Mouse (Mus musculus): ENCODE measurements around the gene Rfx6. TPM values are rescaled to one million over a fixed set of nuclear protein-coding genes. Genes with fewer than 3 reads are reported as not detected.

The Rfx6 gene
- polyA plus RNA-seq, 1 experiment, result not detected

DNA sequence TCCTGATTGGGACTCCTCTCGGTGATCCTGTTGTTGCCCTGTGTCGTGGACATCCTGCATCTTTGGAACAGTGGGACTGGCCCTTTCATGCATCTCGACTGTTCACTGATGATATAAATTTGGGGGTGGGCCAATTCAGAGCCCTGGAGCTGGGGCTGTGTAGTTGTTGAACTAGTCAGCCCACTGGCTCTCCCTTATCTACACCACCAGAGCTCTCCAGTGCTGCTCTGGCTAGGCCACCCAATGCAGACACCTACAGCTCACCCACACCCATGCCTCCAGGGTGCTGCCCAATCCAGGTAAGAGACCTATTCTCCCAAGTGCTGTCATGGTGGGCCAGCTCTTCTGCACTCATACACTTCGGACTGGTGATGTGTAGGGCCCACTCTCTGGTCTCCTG lies 6.0 kb upstream of the Rfx6 start:
- no peak for TF ChIP-seq MYOD1 (IDR thresholded peaks at IDR 0.05; ENCODE audit: control insufficient read depth, insufficient read length, low read depth)
- no peak for TF ChIP-seq CTCF (IDR thresholded peaks at IDR 0.05; ENCODE audit: control insufficient read depth, insufficient read depth, insufficient read length)
- TF ChIP-seq MYOG (IDR thresholded peaks at IDR 0.05; ENCODE audit: control insufficient read depth, extremely low read depth, insufficient read length), result no peak
- no peak for TF ChIP-seq USF1 (IDR thresholded peaks at IDR 0.05; ENCODE audit: low read depth)
- Histone ChIP-seq H3K36me3 (ENCODE audit: control insufficient read depth, insufficient read depth) (no peaks in the 10 kb centered on the region), H3K4me3 (ENCODE audit: insufficient read depth, poor library complexity, severe bottlenecking) (no peak overlapping the region), H3K27me3 (ENCODE audit: control insufficient read depth, insufficient read depth, insufficient read length) (peaks cover 2% of the 10 kb centered on the region), H3ac (ENCODE audit: control insufficient read depth, insufficient read length, low read depth) (no peak overlapping the region), H3K79me3 (ENCODE audit: low read depth) (no peaks in the 10 kb centered on the region), H3K79me2 (ENCODE audit: control insufficient read depth, insufficient read depth) (no peaks in the 10 kb centered on the region)

DNA sequence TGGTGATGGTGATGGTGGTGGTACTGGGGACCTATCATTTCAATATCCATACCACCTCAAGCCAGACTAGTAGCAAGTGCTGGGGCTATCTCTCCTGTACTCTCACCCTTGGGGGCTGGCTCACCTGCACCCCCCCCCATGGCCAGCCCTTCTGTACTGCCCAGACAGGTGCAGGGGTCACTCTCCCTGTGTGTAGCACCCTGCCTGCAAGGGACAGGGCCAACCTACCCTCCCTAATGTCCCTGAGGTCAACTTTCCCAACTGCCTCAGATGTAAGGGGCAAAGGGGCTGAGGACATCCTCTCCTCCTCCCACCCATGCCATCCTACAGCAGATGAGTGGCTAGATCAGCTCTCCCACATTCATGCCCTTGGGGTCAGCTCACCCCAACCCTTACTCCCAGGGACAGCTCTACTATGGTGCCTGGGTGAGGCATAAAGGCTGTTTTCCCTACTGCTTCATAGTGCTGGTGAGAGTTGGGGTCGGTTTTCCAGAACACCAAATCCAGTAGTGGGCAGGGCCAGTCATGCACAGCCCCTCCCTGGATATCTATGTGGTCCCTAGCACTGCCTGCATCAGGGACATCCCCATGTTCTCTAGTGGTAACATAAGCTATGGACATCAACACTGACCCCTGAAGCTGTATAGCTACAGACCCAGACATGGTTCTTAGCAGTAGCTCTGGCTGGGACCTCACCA lies 5.3 kb upstream of the Rfx6 start:
- TF ChIP-seq USF1 (IDR thresholded peaks at IDR 0.05; ENCODE audit: low read depth) (no peak), FOSL1 (IDR thresholded peaks at IDR 0.05; ENCODE audit: insufficient read depth, low read length, poor library complexity, severe bottlenecking) (no peak), MAX (IDR thresholded peaks at IDR 0.05) (no peak), MYOD1 (IDR thresholded peaks at IDR 0.05; ENCODE audit: control insufficient read depth, insufficient read length, low read depth) (no peak), MYOG (IDR thresholded peaks at IDR 0.05; ENCODE audit: control insufficient read depth, extremely low read depth, insufficient read length) (no peak), CEBPB (IDR thresholded peaks at IDR 0.05; ENCODE audit: low read depth) (no peak), CTCF (IDR thresholded peaks at IDR 0.05; ENCODE audit: control insufficient read depth, insufficient read depth, insufficient read length) (no peak)
- H3K79me3 ChIP-seq (ENCODE audit: low read depth), result no peaks in the 10 kb centered on the region
- H3K27me3 ChIP-seq (ENCODE audit: control insufficient read depth, insufficient read depth, insufficient read length), result peaks cover 3% of the 10 kb centered on the region
- H3ac ChIP-seq (ENCODE audit: control insufficient read depth, insufficient read length, low read depth), result no peak overlapping the region
- no peak overlapping the region for H3K4me3 ChIP-seq (ENCODE audit: insufficient read depth, poor library complexity, severe bottlenecking)
- no peaks in the 10 kb centered on the region for H3K79me2 ChIP-seq (ENCODE audit: control insufficient read depth, insufficient read depth)
- no peaks in the 10 kb centered on the region for H3K36me3 ChIP-seq (ENCODE audit: control insufficient read depth, insufficient read depth)

DNA sequence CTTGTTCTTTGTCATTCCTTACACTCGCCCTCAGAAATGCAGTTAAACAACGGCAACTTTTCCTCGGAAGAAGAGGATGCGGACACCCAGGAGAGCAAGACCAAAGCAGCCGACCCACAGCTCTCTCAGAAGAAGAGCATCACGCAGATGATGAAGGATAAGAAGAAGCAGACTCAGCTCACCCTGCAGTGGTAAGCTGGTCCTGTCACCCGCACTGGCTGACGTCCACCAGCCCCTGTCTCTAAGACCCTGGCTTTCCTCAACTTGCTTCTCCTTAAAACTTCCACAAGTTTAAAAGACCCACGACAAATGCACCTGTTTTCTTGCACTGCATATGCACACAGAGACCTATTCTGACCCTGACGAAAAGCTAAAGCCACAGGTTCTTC lies 689 bp downstream of the Rfx6 start:
- no peaks in the 10 kb centered on the region for H3K79me2 ChIP-seq (ENCODE audit: control insufficient read depth, insufficient read depth)
- H3ac ChIP-seq (ENCODE audit: control insufficient read depth, insufficient read length, low read depth), result no peak overlapping the region
- no peak overlapping the region for H3K4me3 ChIP-seq (ENCODE audit: insufficient read depth, poor library complexity, severe bottlenecking)
- no peak for TF ChIP-seq CEBPB (IDR thresholded peaks at IDR 0.05; ENCODE audit: low read depth)
- TF ChIP-seq MYOD1 (IDR thresholded peaks at IDR 0.05; ENCODE audit: control insufficient read depth, insufficient read length, low read depth), result no peak
- TF ChIP-seq FOSL1 (IDR thresholded peaks at IDR 0.05; ENCODE audit: insufficient read depth, low read length, poor library complexity, severe bottlenecking), result no peak
- TF ChIP-seq USF1 (IDR thresholded peaks at IDR 0.05; ENCODE audit: low read depth), result no peak
- TF ChIP-seq MAX (IDR thresholded peaks at IDR 0.05), result no peak
- TF ChIP-seq CTCF (IDR thresholded peaks at IDR 0.05; ENCODE audit: control insufficient read depth, insufficient read depth, insufficient read length), result no peak
- TF ChIP-seq MYOG (IDR thresholded peaks at IDR 0.05; ENCODE audit: control insufficient read depth, extremely low read depth, insufficient read length), result no peak
- H3K79me3 ChIP-seq (ENCODE audit: low read depth), result no peaks in the 10 kb centered on the region
- no peaks in the 10 kb centered on the region for H3K36me3 ChIP-seq (ENCODE audit: control insufficient read depth, insufficient read depth)
- H3K27me3 ChIP-seq (ENCODE audit: control insufficient read depth, insufficient read depth, insufficient read length), result peaks cover 8% of the 10 kb centered on the region

DNA sequence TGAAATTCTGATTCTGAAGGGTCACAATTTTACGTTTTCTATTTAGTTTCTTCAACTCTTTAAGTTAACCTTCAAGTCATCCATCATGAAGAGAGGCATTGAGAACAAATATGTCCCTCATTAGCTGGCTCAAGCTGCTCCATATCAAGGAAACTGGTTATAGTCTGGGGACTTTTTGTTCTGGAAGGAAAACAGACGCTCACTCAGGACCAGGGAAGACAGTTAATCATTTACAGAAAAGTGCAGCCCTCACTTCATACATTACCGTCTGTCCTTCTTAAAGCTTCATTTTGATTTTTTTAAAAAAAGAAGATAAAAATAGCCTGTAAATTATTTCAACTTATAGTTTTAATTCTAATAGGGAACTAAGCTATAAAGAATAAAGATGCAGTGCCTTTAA lies 43.3 kb downstream of the Rfx6 start:
- Histone ChIP-seq H3K27me3 (ENCODE audit: control insufficient read depth, insufficient read depth, insufficient read length) (no peaks in the 10 kb centered on the region), H3K79me3 (ENCODE audit: low read depth) (no peaks in the 10 kb centered on the region), H3K36me3 (ENCODE audit: control insufficient read depth, insufficient read depth) (no peaks in the 10 kb centered on the region), H3ac (ENCODE audit: control insufficient read depth, insufficient read length, low read depth) (no peak overlapping the region), H3K4me3 (ENCODE audit: insufficient read depth, poor library complexity, severe bottlenecking) (no peak overlapping the region), H3K79me2 (ENCODE audit: control insufficient read depth, insufficient read depth) (no peaks in the 10 kb centered on the region)
- no peak for TF ChIP-seq MYOD1 (IDR thresholded peaks at IDR 0.05; ENCODE audit: control insufficient read depth, insufficient read length, low read depth)
- TF ChIP-seq CTCF (IDR thresholded peaks at IDR 0.05; ENCODE audit: control insufficient read depth, insufficient read depth, insufficient read length), result no peak
- no peak for TF ChIP-seq USF1 (IDR thresholded peaks at IDR 0.05; ENCODE audit: low read depth)
- no peak for TF ChIP-seq MAX (IDR thresholded peaks at IDR 0.05)
- TF ChIP-seq MYOG (IDR thresholded peaks at IDR 0.05; ENCODE audit: control insufficient read depth, extremely low read depth, insufficient read length), result no peak
- no peak for TF ChIP-seq CEBPB (IDR thresholded peaks at IDR 0.05; ENCODE audit: low read depth)
- TF ChIP-seq FOSL1 (IDR thresholded peaks at IDR 0.05; ENCODE audit: insufficient read depth, low read length, poor library complexity, severe bottlenecking), result no peak

DNA sequence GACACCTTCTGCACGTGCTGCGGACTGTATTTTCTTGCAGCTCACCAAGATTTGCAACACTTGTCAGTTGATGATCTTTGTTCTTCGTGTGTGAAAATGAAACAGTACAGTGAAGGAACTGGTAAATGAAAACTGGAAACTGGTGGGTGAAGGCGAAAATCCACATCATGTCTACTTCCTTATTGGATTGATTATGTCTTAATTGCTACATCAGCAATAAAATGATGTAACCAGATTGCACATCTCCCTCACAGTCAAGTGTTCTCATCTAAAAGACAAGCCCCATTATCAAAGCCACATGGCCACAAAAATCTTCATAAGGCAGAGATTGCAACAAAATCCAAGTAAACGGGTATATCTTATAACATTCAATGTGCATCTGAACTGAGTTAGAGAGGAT lies 83.9 kb downstream of the Rfx6 start:
- no peaks in the 10 kb centered on the region for H3K36me3 ChIP-seq (ENCODE audit: control insufficient read depth, insufficient read depth)
- H3K79me2 ChIP-seq (ENCODE audit: control insufficient read depth, insufficient read depth), result no peaks in the 10 kb centered on the region
- no peak for TF ChIP-seq FOSL1 (IDR thresholded peaks at IDR 0.05; ENCODE audit: insufficient read depth, low read length, poor library complexity, severe bottlenecking)
- TF ChIP-seq CTCF (IDR thresholded peaks at IDR 0.05; ENCODE audit: control insufficient read depth, insufficient read depth, insufficient read length), result no peak
- H3ac ChIP-seq (ENCODE audit: control insufficient read depth, insufficient read length, low read depth), result no peak overlapping the region
- no peak overlapping the region for H3K4me3 ChIP-seq (ENCODE audit: insufficient read depth, poor library complexity, severe bottlenecking)
- no peaks in the 10 kb centered on the region for H3K79me3 ChIP-seq (ENCODE audit: low read depth)
- no peaks in the 10 kb centered on the region for H3K27me3 ChIP-seq (ENCODE audit: control insufficient read depth, insufficient read depth, insufficient read length)

GRCm38 (mm10) chr10:51763241-51763640 lies 85.7 kb downstream of the Rfx6 start:
- H3ac ChIP-seq (ENCODE audit: control insufficient read depth, insufficient read length, low read depth), result no peak overlapping the region
- H3K79me2 ChIP-seq (ENCODE audit: control insufficient read depth, insufficient read depth), result no peaks in the 10 kb centered on the region
- no peaks in the 10 kb centered on the region for H3K79me3 ChIP-seq (ENCODE audit: low read depth)
- H3K4me3 ChIP-seq (ENCODE audit: insufficient read depth, poor library complexity, severe bottlenecking), result no peak overlapping the region
- no peaks in the 10 kb centered on the region for H3K27me3 ChIP-seq (ENCODE audit: control insufficient read depth, insufficient read depth, insufficient read length)
- TF ChIP-seq MYOG (IDR thresholded peaks at IDR 0.05; ENCODE audit: control insufficient read depth, extremely low read depth, insufficient read length), result no peak
- TF ChIP-seq CTCF (IDR thresholded peaks at IDR 0.05; ENCODE audit: control insufficient read depth, insufficient read depth, insufficient read length), result no peak
- TF ChIP-seq MAX (IDR thresholded peaks at IDR 0.05), result no peak
- no peak for TF ChIP-seq FOSL1 (IDR thresholded peaks at IDR 0.05; ENCODE audit: insufficient read depth, low read length, poor library complexity, severe bottlenecking)
- no peak for TF ChIP-seq MYOD1 (IDR thresholded peaks at IDR 0.05; ENCODE audit: control insufficient read depth, insufficient read length, low read depth)
- no peak for TF ChIP-seq CEBPB (IDR thresholded peaks at IDR 0.05; ENCODE audit: low read depth)
- TF ChIP-seq USF1 (IDR thresholded peaks at IDR 0.05; ENCODE audit: low read depth), result no peak
- no peaks in the 10 kb centered on the region for H3K36me3 ChIP-seq (ENCODE audit: control insufficient read depth, insufficient read depth)

Data from C2C12 (cell line).